Mouse (Mus musculus) liver, embryonic 11.5 days (tissue): ENCODE results near the gene 3110009E18Rik. TPM values are rescaled to one million over a fixed set of nuclear protein-coding genes. Genes with fewer than 3 reads are reported as not detected.
A peak's percentile ranks its signal among the peaks of the same experiment; 100 is the strongest.

Experiments
- ATAC-seq: fragments of 200-750 bp; cut with Nextera tagmentation; replicated peaks from 2 replicates; pipeline ENCODE4 v1.8.0; 2017; ENCODE audit warnings: moderate number of reproducible peaks, mild to moderate bottlenecking, moderate TSS enrichment, moderate library complexity; ENCODE audit not compliant: low FRiP score
- DNase-seq: peaks from one replicate; pipeline ENCODE4 v3.0.0-alpha.2; 2017; ENCODE audit warnings: low spot score
- H3K27ac ChIP-seq: fragments of 300-500 bp; sonication (generic); 2 replicates; pipeline ENCODE4 v1.5.1; 2014; ENCODE audit warnings: mild to moderate bottlenecking, low read depth, low read length, control low read depth
- H3K27me3 ChIP-seq: fragments of 300-500 bp; sonication (generic); replicated peaks from 2 replicates; pipeline ENCODE4 v1.6.1; 2014; ENCODE audit warnings: low read length, mixed read lengths; ENCODE audit not compliant: control insufficient read depth, insufficient read depth
- H3K36me3 ChIP-seq: fragments of 300-500 bp; sonication (generic); 2 replicates; pipeline ENCODE4 v1.6.1; 2014; ENCODE audit warnings: mild to moderate bottlenecking, low read length, moderate library complexity, mixed read lengths; ENCODE audit not compliant: control insufficient read depth, insufficient read depth
- H3K4me1 ChIP-seq: fragments of 300-500 bp; sonication (generic); replicated peaks from 2 replicates; pipeline ENCODE4 v1.6.1; 2014; ENCODE audit warnings: low read length, mixed read lengths; ENCODE audit not compliant: control insufficient read depth, insufficient read depth
- H3K4me2 ChIP-seq: fragments of 300-500 bp; sonication (generic); 2 replicates; pipeline ENCODE4 v1.6.1; 2014; ENCODE audit warnings: mild to moderate bottlenecking, control low read depth, moderate library complexity
- H3K4me3 ChIP-seq: fragments of 300-500 bp; sonication (generic); 2 replicates; pipeline ENCODE4 v1.5.1; 2014; ENCODE audit warnings: low read depth, low read length, control low read depth
- H3K9ac ChIP-seq: fragments of 300-500 bp; sonication (generic); 2 replicates; pipeline ENCODE4 v1.6.1; 2014; ENCODE audit warnings: low read depth, low read length, control low read depth
- H3K9me3 ChIP-seq: fragments of 300-500 bp; sonication (generic); 2 replicates; pipeline ENCODE4 v1.6.1; 2016; ENCODE audit warnings: low read length, inconsistent platforms, mixed read lengths; ENCODE audit not compliant: control insufficient read depth
- WGBS: fragments of 180-500 bp; shearing (Covaris S2); extraction: QIAGEN DNeasy Blood & Tissue Kit; methylation state at CpG from one replicate; pipeline ENCODE4 v1.1.7; 2014; 5-methylcytosine and 5-hydroxymethylcytosine counted together
- polyA plus RNA-seq: library from polyadenylated mRNA; unstranded; fragments of >200 nt; fragmentation: Nextera tagmentation; extraction: Ambion mirVana; gene quantifications from 2 replicates; pipeline ENCODE4 v1.2.1, GENCODE M21; 2014

The 3110009E18Rik gene
- 23.5 and 24.3 TPM in 2 replicates for polyA plus RNA-seq

DNA sequence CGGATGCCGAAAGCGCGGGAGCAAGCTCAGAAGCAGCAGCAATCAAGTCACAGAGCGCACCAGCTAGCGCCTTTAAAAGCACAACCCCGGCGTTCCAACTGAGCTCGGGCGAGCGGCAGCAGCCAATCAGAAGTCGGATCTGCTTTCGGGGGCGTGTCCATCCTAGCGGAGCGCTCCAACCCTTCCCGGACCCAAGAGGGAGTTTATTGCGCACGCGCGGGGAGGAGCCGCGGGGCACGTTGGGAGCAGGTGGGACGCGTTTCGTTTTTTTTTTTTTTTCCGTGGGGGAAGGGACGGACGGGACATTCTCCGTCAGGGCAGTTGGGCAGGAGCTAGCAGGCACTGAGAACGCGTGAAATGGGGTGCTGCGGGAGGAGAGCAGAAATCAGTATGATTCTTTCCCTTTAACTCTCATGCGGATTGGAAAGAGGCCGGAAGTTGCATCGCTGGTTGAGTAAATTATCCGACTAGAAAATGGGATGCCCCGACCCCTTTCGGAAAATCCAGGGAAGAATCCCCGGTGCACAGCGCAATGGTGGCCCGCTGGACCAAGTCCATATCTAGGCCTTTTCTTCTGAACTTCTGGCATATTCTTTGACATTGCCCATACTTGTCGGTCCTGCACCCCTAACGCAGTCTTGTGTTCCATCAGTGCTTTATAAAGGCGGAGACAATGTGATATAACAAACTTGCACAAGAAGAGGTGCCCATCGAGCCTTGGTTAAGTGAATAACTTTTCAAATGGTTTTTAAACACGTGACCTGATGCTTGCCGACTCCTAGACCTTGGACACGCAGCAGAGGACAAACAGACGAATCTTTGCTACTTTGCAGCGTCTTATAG is at the start of gene 3110009E18Rik, which contains the start of gene Dbi:
Gene 3110009E18Rik, plus strand, starts transcription at position 219 of the 843 bp plus-strand sequence.
Gene Dbi, minus strand, starts transcription at position 110 of the 843 bp plus-strand sequence.
- Histone ChIP-seq H3K36me3 (peaks cover 1% of the 10 kb centered on the region; the same call in 1 of the 2 replicates), H3K4me2 (peak within 1 kb of the TSS; percentile 91), H3K27me3 (no peaks in the 10 kb centered on the region), H3K9me3 (no peaks in the 10 kb centered on the region), H3K4me3 (peak within 1 kb of the TSS; percentile 67), H3K27ac (peak within 1 kb of the TSS; percentile 76), H3K9ac (peak within 1 kb of the TSS; percentile 73), H3K4me1 (peaks cover 14% of the 10 kb centered on the region)
- DNase-seq (peak; percentile 96), ATAC-seq (peak; percentile 94)
- WGBS, result 2% methylated on average over 52 of the region's 52 CpGs

DNA sequence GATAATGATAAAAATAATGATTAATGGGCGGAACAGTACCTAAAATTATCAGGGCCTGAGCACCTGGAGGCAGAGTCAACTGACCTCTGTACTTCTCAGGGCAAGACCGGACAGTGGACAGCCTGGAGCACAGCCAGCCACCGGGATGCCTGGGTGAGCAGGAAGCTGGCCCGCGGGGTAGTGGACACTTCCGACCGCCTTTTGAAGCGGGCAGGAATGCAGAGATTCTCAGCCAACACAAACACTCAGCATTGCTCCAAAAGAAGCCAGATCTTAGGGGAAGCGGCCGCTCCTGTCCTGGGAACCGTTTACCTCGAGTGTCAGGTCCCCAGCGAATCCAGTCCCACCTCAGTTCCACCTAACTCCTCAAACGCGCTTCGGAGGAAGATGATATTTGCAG is 48.1 kb upstream of the 3110009E18Rik start:
- 9% methylated on average over 16 of the region's 16 CpGs for WGBS
- Histone ChIP-seq H3K4me1 (peaks cover 9% of the 10 kb centered on the region), H3K27ac (no peak overlapping the region), H3K27me3 (no peaks in the 10 kb centered on the region; the same call in 1 of the 2 replicates), H3K4me3 (peak overlapping the region; percentile 39), H3K36me3 (no peaks in the 10 kb centered on the region), H3K9me3 (no peaks in the 10 kb centered on the region), H3K4me2 (peak overlapping the region; percentile 70), H3K9ac (peak overlapping the region; percentile 30; the same call in 1 of the 2 replicates)
- DNase-seq (no peak), ATAC-seq (no peak)

DNA sequence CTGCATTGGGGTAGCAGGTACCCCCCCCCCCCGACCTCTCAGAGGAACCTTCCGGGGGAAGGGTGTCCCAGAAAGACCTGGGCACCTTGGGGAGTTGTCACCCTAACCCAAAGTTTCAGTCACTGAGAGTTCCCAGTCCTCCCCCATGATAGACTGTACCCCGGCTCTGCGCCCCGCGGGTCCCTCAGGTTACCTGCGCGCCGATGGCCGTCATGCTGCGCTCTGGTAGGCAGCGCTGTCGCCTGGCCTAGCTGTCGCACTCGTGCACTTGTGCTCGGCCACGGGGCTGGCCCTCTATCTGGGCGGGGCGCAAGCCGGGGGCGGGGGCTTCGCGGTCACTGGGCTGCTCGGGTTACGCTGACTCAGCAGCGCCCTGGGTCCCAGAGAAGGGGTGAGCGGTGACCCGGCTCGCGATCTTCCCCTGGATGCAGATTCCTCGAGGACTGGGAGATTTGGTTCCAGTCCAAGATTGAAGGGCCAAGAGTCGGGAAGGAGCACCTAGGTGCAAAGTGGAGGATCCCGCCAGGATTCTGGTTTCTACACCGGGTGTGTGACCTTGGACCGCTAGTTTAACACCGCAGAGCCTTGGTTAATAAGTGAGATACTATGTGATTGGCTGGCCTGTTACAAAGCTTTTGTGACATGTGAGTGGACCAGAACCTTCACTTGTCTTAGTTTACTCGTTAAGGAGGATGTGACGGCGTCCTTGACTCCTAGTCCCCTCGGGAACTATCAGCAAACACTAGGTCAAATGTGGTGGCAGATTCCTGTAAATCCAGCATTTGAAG is 47.3 kb upstream of the 3110009E18Rik start, which contains the start of gene Tmem37:
Gene Tmem37, minus strand, starts transcription at position 556 of the 788 bp plus-strand sequence.
- H3K9me3 ChIP-seq, result no peaks in the 10 kb centered on the region
- H3K9ac ChIP-seq, result peak within 1 kb of the TSS; percentile 30
- ATAC-seq (peak; percentile 82), DNase-seq (peak; percentile 81)
- peak within 1 kb of the TSS; percentile 39 for H3K4me3 ChIP-seq
- H3K27me3 ChIP-seq, result no peaks in the 10 kb centered on the region; the same call in 1 of the 2 replicates
- 2% methylated on average over 40 of the region's 40 CpGs for WGBS
- peak within 1 kb of the TSS; percentile 70 for H3K4me2 ChIP-seq
- H3K27ac ChIP-seq, result 0 out of 2 replicates have a peak within 1 kb of the TSS, but pooled peaks have one; percentile 21
- no peaks in the 10 kb centered on the region for H3K36me3 ChIP-seq
- H3K4me1 ChIP-seq, result peaks cover 10% of the 10 kb centered on the region

DNA sequence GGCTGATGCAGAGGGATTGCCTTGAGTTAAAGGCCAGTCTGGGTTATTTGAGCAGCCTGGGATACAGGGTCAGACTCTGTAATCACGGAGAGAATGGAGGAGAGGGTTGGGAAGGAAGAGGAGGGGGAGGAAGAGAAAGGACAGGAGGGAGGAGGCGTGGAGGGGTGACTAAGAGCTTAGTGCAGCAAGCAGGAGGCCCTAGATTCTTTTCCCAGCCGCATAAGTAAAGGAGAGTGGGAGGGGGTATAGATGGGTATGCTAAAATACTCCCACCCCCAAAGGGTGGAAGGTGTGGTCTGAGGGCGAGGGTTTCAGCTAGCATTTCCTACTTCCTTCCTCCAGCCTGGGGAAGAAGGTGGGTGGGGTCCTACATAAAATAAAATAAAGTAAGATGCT is 46.7 kb upstream of the 3110009E18Rik start:
- H3K27me3 ChIP-seq, result no peaks in the 10 kb centered on the region; the same call in 1 of the 2 replicates
- peak overlapping the region; percentile 39 for H3K4me3 ChIP-seq
- peaks cover 12% of the 10 kb centered on the region for H3K4me1 ChIP-seq
- H3K9me3 ChIP-seq, result no peaks in the 10 kb centered on the region
- H3K36me3 ChIP-seq, result no peaks in the 10 kb centered on the region
- H3K27ac ChIP-seq, result 0 out of 2 replicates have a peak overlapping the region, but pooled peaks have one; percentile 21
- H3K4me2 ChIP-seq, result peak overlapping the region; percentile 70
- DNase-seq (no peak), ATAC-seq (0 out of 2 replicates have a peak, but pooled peaks have one; percentile 13)
- 29% methylated on average over 4 of the region's 4 CpGs for WGBS
- H3K9ac ChIP-seq, result no peak overlapping the region

DNA sequence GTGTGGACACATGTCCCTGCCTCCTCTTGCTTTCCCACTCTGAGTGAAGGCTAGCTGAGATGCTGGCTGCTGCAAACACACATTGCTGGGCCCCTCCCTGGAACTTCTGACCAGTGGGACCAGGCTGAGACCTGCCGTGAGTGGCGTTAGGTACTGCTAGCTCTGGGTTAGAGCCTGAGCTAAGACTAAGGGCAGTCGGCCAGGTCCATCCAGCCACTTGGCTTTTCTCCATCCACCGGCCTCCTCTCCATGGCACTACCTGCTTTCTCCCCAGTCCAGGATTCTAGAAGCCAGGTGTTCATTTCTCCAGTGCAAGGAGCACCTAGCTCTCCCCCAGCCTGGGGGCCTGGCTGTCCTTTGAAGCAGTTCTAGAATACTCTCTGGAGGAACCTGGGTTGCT is 46.1 kb upstream of the 3110009E18Rik start:
- no peaks in the 10 kb centered on the region for H3K36me3 ChIP-seq
- no peaks in the 10 kb centered on the region; the same call in 1 of the 2 replicates for H3K27me3 ChIP-seq
- H3K9ac ChIP-seq, result no peak overlapping the region
- H3K4me3 ChIP-seq, result no peak overlapping the region
- DNase-seq (no peak), ATAC-seq (no peak)
- no peak overlapping the region for H3K4me2 ChIP-seq
- WGBS, result 76% methylated on average over 4 of the region's 4 CpGs
- H3K27ac ChIP-seq, result no peak overlapping the region
- peaks cover 12% of the 10 kb centered on the region for H3K4me1 ChIP-seq
- H3K9me3 ChIP-seq, result no peaks in the 10 kb centered on the region

DNA sequence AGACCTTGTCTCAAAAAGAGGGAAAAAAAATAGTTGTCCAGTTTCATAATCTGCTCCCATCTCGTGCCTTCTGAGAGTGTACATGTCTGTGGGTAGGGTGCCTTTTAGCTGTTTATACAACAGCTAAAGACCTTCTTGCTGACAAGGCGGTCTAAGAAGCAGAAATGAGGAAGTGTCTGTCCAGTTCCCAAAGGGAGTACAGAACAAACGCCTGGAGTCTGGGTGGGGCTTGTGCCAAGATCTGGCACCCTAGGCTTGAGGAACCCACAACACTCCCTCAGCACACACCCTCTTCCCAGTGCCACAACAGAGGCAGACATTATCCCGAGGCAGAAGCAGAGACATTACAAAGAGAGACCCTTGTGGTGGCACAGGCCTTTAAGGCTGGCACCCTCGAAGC is 45.5 kb upstream of the 3110009E18Rik start:
- no peak for ATAC-seq
- Histone ChIP-seq H3K36me3 (no peaks in the 10 kb centered on the region), H3K9me3 (no peaks in the 10 kb centered on the region), H3K9ac (no peak overlapping the region), H3K27me3 (no peaks in the 10 kb centered on the region; the same call in 1 of the 2 replicates), H3K4me2 (no peak overlapping the region), H3K4me1 (peaks cover 12% of the 10 kb centered on the region), H3K4me3 (no peak overlapping the region), H3K27ac (no peak overlapping the region)
- WGBS, result 61% methylated on average over 5 of the region's 5 CpGs
- no peak for DNase-seq

DNA sequence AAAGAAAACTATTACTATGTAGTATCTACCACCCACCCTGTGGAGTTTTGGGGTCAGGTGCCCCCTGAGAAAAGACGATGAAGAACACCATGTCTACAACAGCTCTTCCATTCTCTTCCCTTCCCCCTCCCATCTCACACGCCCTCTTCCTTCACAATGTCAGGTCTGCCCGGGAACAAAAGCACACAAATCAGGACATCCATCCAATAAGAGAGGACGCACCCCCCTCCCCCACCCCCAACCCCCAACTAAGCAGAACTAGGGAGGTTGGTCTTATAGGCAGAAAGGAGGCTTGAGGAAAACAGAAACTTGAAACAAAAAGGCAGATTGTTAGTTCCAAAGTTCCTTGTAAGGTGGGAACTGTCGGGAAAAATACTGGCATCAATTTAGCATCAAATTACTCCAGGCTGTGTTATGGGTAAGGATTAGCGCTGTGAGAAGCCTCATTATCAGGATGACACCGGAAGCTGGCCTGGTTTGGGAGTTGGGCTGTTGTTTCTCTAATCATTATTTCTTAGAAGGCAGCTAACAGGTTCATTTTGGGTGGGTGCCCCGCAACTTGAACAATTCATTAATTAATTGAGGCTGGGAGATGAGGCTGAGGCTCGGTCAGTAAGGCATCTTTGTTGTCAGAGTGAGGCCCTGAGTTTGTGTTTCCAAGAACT is 43.1 kb upstream of the 3110009E18Rik start:
- no peak for DNase-seq
- no peak for ATAC-seq
- H3K4me3 ChIP-seq, result no peak overlapping the region
- H3K27ac ChIP-seq, result no peak overlapping the region
- no peaks in the 10 kb centered on the region for H3K36me3 ChIP-seq
- no peaks in the 10 kb centered on the region for H3K9me3 ChIP-seq
- WGBS, result 32% methylated on average over 9 of the region's 9 CpGs
- H3K9ac ChIP-seq, result no peak overlapping the region
- peaks cover 8% of the 10 kb centered on the region for H3K4me1 ChIP-seq
- no peak overlapping the region for H3K4me2 ChIP-seq
- no peaks in the 10 kb centered on the region; the same call in 1 of the 2 replicates for H3K27me3 ChIP-seq

DNA sequence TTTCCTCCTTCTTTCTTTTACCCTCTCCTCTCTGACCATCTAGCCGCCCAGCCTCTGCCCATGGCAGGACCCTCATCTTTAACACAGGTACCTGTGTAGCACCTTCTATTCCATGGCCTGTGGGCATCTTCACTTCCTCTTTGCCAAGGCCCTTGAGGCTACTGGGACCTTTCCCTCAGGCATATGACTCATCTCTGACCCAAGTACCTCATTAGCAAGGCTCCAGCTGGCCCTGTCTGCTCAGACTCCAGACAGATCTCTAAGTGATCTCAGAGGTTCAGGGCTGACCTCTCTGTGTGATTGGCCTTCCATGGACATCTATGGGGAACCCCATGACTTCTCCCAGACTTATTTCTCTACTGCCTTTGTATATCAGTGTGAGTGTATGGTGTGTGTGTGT is 40.4 kb upstream of the 3110009E18Rik start:
- Histone ChIP-seq H3K27ac (no peak overlapping the region), H3K9ac (no peak overlapping the region), H3K9me3 (no peaks in the 10 kb centered on the region), H3K27me3 (no peaks in the 10 kb centered on the region), H3K4me1 (peaks cover 11% of the 10 kb centered on the region), H3K36me3 (no peaks in the 10 kb centered on the region), H3K4me2 (no peak overlapping the region), H3K4me3 (no peak overlapping the region)
- DNase-seq (no peak), ATAC-seq (no peak)
- 75% methylated on average over 1 of the region's 1 CpGs for WGBS
